Mouse (Mus musculus) liver, embryonic 12.5 days (tissue): ENCODE data around the gene Kif3c. TPM values are rescaled to one million over a fixed set of nuclear protein-coding genes. Genes with fewer than 3 reads are reported as not detected.

Source experiments
- ATAC-seq: fragments of 200-750 bp; cut with Nextera tagmentation; 2 replicates; pipeline ENCODE4 v1.8.0; 2017; ENCODE audit warnings: moderate number of reproducible peaks, mild to moderate bottlenecking, moderate library complexity
- H3K27ac ChIP-seq: fragments of 300-500 bp; sonication (generic); 2 replicates; pipeline ENCODE4 v1.5.1; 2016; ENCODE audit warnings: mild to moderate bottlenecking
- H3K27me3 ChIP-seq: fragments of 300-500 bp; sonication (generic); replicated peaks from 2 replicates; pipeline ENCODE4 v1.6.1; 2016; ENCODE audit warnings: mild to moderate bottlenecking, moderate library complexity
- H3K36me3 ChIP-seq: fragments of 300-500 bp; sonication (generic); 2 replicates; pipeline ENCODE4 v1.6.1; 2016; ENCODE audit warnings: mild to moderate bottlenecking, moderate library complexity
- H3K4me1 ChIP-seq: fragments of 300-500 bp; sonication (generic); 2 replicates; pipeline ENCODE4 v1.6.1; 2016
- H3K4me2 ChIP-seq: fragments of 300-500 bp; sonication (generic); 2 replicates; pipeline ENCODE4 v1.6.1; 2016; ENCODE audit warnings: mild to moderate bottlenecking, moderate library complexity
- H3K4me3 ChIP-seq: fragments of 300-500 bp; sonication (generic); 2 replicates; pipeline ENCODE4 v1.5.1; 2016; ENCODE audit warnings: mild to moderate bottlenecking, moderate library complexity
- H3K9ac ChIP-seq: fragments of 300-500 bp; sonication (generic); 2 replicates; pipeline ENCODE4 v1.6.1; 2016; ENCODE audit warnings: mild to moderate bottlenecking, moderate library complexity
- H3K9me3 ChIP-seq: fragments of 300-500 bp; sonication (generic); replicated peaks from 2 replicates; pipeline ENCODE4 v1.6.1; 2016; ENCODE audit warnings: mild to moderate bottlenecking, moderate library complexity
- WGBS: fragments of 180-500 bp; shearing (Covaris S2); methylation state at CpG from one replicate; pipeline ENCODE4 v1.1.7; 2016; ENCODE audit not compliant: insufficient replicate concordance; 5-methylcytosine and 5-hydroxymethylcytosine counted together
- polyA plus RNA-seq: library from polyadenylated mRNA; unstranded; fragments of >200 nt; fragmentation: Nextera tagmentation; extraction: Ambion mirVana; gene quantifications from 2 replicates; pipeline ENCODE4 v1.2.1, GENCODE M21; 2016

Kif3c gene
- polyA plus RNA-seq, 1 experiment from 2014 or later: 1.7 TPM

DNA sequence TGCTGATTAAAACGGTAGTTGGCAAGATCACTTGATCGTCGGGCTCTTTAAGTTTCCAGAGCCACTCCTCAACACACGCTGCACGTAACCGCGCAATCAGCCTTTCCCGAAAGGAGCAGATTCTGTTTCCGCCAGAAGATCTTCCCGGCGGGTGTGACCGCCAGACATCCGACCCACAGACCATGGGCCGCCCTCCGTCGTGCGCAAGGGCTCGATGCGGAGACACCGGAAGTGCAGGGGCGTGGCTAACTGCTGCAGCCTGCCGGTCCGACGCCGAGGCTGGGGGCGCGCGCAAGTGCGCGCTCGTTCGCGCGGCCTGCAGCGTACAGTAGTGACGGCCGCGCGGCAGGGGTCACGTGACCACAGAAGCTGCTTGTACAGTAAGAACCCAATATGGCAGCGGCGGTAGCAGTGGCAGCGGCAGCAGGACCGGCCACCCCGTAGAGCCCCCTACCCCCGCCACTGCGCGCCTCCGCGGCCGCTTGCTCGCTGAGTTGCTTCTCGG, 61.6 kb downstream of the Kif3c start, which contains the start of gene Asxl2:
TSS of gene Asxl2 (plus strand) at position 328 of the 505 bp plus-strand sequence.
- peak within 1 kb of the TSS; percentile 87 for H3K4me2 ChIP-seq
- peak within 1 kb of the TSS; percentile 98 for H3K4me3 ChIP-seq
- peaks cover 58% of the 10 kb centered on the region for H3K4me1 ChIP-seq
- H3K9me3 ChIP-seq: no peaks in the 10 kb centered on the region
- peaks cover 26% of the 10 kb centered on the region for H3K36me3 ChIP-seq
- WGBS: under 1% methylated on average over 53 of the region's 53 CpGs
- peak; percentile 90 for ATAC-seq
- peak within 1 kb of the TSS; percentile 99 for H3K9ac ChIP-seq
- peak within 1 kb of the TSS; percentile 99 for H3K27ac ChIP-seq
- no peaks in the 10 kb centered on the region for H3K27me3 ChIP-seq

GRCm38 (mm10) chr12:3427067-3427889, 62.3 kb downstream of the Kif3c start:
- peak; percentile 58 for ATAC-seq
- under 1% methylated on average over 65 of the region's 65 CpGs for WGBS
- H3K9ac ChIP-seq: peak overlapping the region; percentile 99

DNA sequence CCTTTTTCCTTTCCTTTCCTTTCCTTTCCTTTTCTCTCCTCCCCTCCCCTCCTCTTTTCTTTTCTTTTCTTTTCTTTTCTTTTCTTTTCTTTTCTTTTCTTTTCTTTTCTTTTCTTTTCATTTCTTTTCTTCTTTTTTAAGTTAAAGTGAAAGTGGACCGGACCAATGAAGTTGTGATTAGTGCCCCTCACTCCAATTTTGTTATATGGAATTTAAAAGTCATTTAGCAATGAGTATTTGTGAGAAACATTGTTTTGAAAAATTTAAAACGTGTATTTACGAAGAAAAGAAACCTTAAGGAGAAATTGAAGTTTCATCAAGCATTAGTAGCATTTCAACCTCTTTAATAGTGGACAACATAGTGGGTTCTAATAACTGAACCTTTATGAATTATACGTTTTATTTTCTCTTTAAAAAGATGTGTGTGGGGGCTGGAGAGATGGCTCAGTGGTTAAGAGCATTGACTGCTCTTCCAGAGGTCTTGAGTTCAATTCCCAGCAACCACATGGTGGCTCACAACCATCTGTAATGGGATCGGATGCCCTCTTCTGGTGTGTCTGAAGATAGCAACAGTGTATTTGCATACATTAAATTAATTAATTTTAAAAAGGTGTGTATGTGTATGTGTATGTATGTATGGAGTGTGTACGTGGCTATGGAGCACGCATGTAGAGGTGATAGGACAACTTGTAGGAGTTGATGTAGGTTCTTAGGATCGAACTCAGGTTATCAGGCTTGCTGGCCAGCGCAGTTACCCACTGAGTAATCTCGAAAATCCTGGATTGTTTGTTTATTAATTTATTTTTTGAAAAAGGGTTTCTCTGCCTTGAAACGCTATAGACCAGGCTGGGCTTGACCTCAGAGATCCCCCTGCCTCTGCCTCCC, 63.2 kb downstream of the Kif3c start:
- ATAC-seq: no peak
- Histone ChIP-seq H3K4me2 (peak overlapping the region; percentile 87), H3K36me3 (peaks cover 11% of the 10 kb centered on the region), H3K4me1 (peaks cover 52% of the 10 kb centered on the region), H3K9me3 (no peaks in the 10 kb centered on the region), H3K27me3 (no peaks in the 10 kb centered on the region), H3K4me3 (peak overlapping the region; percentile 98), H3K27ac (peak overlapping the region; percentile 99), H3K9ac (peak overlapping the region; percentile 99)
- WGBS: 45% methylated on average over 11 of the region's 11 CpGs

More at GRCm38 (mm10) chr12:3427067-3427889, 62.3 kb downstream of the Kif3c start:
- H3K27ac ChIP-seq: peak overlapping the region; percentile 99
- no peaks in the 10 kb centered on the region for H3K9me3 ChIP-seq
- H3K4me3 ChIP-seq: peak overlapping the region; percentile 98
- no peaks in the 10 kb centered on the region for H3K27me3 ChIP-seq
- peak overlapping the region; percentile 87 for H3K4me2 ChIP-seq
- peaks cover 59% of the 10 kb centered on the region for H3K4me1 ChIP-seq
- H3K36me3 ChIP-seq: peaks cover 20% of the 10 kb centered on the region

DNA sequence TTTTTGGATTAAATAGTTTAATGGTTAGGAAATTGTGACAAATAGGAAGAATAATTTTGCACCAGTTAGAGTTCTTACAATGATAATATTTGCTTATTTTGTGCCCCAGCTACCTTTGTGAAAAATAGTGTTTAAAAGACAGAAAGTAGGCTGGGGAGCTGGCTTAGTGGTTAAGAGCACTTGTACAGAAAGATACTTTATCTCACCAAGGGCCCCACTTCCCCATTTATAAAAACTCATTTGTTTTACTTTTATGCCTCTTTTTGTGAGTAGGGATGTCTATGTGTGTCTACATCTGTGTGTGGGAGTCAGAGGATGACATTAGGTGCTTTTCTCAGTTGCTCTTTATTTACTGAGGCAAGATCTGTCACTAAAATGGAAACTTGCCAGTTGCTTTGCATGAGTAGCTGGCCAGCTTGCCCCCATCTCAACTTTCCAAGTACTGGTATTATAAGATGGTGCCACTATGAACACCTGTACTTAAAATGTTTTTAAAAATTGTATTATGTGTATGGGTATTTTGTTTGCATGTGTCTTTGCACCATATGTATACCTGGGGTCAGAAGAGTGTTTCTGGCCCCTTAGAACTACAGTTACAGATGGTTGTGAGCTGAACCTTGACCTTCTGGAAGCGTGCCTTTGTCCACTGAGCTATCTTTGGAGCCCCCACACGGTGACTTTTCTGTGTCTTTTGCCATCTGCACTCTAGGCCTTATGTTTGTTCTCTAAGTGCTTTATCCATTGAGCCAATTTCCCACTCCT, 64.9 kb downstream of the Kif3c start:
- Histone ChIP-seq H3K27ac (no peak overlapping the region), H3K4me3 (peak overlapping the region; percentile 17; the same call in 1 of the 2 replicates), H3K9me3 (no peaks in the 10 kb centered on the region), H3K27me3 (no peaks in the 10 kb centered on the region), H3K4me1 (peaks cover 42% of the 10 kb centered on the region), H3K4me2 (peak overlapping the region; percentile 87), H3K36me3 (peaks cover 17% of the 10 kb centered on the region), H3K9ac (no peak overlapping the region)
- ATAC-seq: no peak
- WGBS: 65% methylated on average over 2 of the region's 2 CpGs

- Histone ChIP-seq H3K36me3 (peaks cover 17% of the 10 kb centered on the region), H3K4me1 (peaks cover 37% of the 10 kb centered on the region), H3K27me3 (no peaks in the 10 kb centered on the region), H3K9me3 (no peaks in the 10 kb centered on the region), H3K27ac (no peak overlapping the region), H3K9ac (no peak overlapping the region), H3K4me2 (peak overlapping the region; percentile 87), H3K4me3 (no peak overlapping the region)
- no peak for ATAC-seq
Measured at GRCm38 (mm10) chr12:3430443-3430753, 65.5 kb downstream of the Kif3c start.

DNA sequence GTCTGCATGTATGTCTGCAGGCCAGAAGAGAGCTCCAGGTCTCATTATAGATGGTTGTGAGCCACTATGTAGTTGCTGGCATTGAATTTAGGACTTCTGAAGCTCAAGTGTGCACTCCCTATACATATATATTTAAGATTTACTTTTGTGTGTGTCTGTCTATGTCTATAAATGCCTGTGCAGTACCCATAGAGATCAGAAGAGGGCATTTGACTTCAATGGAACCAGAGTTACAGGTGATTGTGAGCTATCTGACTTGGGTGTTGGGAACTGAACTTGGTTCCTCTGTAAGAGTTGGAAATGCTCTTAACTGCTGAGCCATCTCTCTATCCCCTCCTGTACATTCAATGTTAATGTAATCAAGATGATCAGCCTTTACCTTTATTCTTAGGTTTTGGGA, 66.1 kb downstream of the Kif3c start:
- Histone ChIP-seq H3K4me1 (peaks cover 36% of the 10 kb centered on the region), H3K9ac (no peak overlapping the region), H3K4me3 (no peak overlapping the region), H3K9me3 (no peaks in the 10 kb centered on the region), H3K27me3 (no peaks in the 10 kb centered on the region), H3K36me3 (peaks cover 17% of the 10 kb centered on the region), H3K4me2 (no peak overlapping the region), H3K27ac (no peak overlapping the region)
- ATAC-seq: no peak

GRCm38 (mm10) chr12:3433736-3434135, 68.8 kb downstream of the Kif3c start:
- peaks cover 20% of the 10 kb centered on the region for H3K36me3 ChIP-seq
- 10% methylated on average over 1 of the region's 1 CpGs for WGBS
- H3K27ac ChIP-seq: no peak overlapping the region
- H3K9ac ChIP-seq: no peak overlapping the region
- no peak for ATAC-seq
- no peaks in the 10 kb centered on the region for H3K27me3 ChIP-seq
- no peak overlapping the region for H3K4me2 ChIP-seq
- H3K9me3 ChIP-seq: no peaks in the 10 kb centered on the region
- peaks cover 36% of the 10 kb centered on the region for H3K4me1 ChIP-seq
- no peak overlapping the region for H3K4me3 ChIP-seq

DNA sequence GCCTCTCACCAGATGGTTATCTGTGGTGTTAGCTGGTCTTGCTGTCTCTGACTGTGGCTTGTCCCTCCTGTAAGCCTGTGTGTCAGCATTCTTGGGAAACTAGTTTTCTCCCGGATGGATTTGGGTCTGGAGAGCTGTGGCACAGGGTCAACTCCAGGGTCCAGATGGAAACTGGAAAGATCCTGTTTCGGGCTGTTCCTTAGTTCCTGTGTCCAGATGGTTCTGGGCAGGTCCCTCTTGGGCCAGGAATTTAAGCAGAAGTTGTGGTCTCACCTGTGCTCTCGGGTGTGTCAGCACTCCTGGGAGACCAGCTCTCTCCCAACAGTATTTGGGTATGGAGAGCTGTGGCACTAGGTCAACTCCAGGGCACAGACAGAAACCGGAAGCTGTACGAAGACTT, 71.5 kb downstream of the Kif3c start:
- ATAC-seq: no peak
- no peak overlapping the region for H3K27ac ChIP-seq
- no peak overlapping the region for H3K4me2 ChIP-seq
- H3K9me3 ChIP-seq: no peaks in the 10 kb centered on the region
- 77% methylated on average over 5 of the region's 5 CpGs for WGBS
- H3K4me3 ChIP-seq: no peak overlapping the region
- no peak overlapping the region for H3K9ac ChIP-seq
- H3K27me3 ChIP-seq: no peaks in the 10 kb centered on the region
- H3K36me3 ChIP-seq: peaks cover 15% of the 10 kb centered on the region
- H3K4me1 ChIP-seq: peaks cover 23% of the 10 kb centered on the region

DNA sequence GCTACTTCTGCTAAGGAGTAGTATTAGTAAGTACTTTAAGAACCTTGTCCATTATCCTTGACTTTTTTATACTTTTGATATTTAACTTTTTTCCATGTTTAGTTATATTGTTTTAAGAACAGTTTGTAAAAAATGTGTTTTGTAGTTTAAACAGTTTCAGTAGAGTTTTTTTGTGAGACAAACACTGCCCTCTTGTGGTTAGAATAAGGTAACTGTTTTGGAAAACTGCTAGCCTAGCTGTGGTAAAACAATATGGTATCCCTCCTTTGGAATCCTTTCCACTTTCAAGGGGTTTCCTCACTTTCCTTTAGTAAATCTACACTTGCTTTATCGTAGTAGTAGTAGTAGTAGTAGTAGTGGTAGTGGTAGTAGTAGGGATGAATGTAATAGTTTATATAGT, 72.9 kb downstream of the Kif3c start:
- 83% methylated on average over 1 of the region's 1 CpGs for WGBS
- no peak overlapping the region for H3K4me2 ChIP-seq
- H3K4me3 ChIP-seq: no peak overlapping the region
- H3K4me1 ChIP-seq: peaks cover 22% of the 10 kb centered on the region
- no peak for ATAC-seq
- H3K27me3 ChIP-seq: no peaks in the 10 kb centered on the region
- no peak overlapping the region for H3K27ac ChIP-seq
- H3K9me3 ChIP-seq: no peaks in the 10 kb centered on the region
- peaks cover 16% of the 10 kb centered on the region for H3K36me3 ChIP-seq
- no peak overlapping the region for H3K9ac ChIP-seq

GRCm38 (mm10) chr12:3440916-3441315, 76.0 kb downstream of the Kif3c start:
- Histone ChIP-seq H3K36me3 (peaks cover 28% of the 10 kb centered on the region), H3K9ac (no peak overlapping the region), H3K9me3 (no peaks in the 10 kb centered on the region), H3K4me1 (peaks cover 15% of the 10 kb centered on the region), H3K4me3 (no peak overlapping the region), H3K27ac (no peak overlapping the region), H3K27me3 (no peaks in the 10 kb centered on the region), H3K4me2 (no peak overlapping the region)
- ATAC-seq: no peak
- WGBS: 75% methylated on average over 2 of the region's 2 CpGs

DNA sequence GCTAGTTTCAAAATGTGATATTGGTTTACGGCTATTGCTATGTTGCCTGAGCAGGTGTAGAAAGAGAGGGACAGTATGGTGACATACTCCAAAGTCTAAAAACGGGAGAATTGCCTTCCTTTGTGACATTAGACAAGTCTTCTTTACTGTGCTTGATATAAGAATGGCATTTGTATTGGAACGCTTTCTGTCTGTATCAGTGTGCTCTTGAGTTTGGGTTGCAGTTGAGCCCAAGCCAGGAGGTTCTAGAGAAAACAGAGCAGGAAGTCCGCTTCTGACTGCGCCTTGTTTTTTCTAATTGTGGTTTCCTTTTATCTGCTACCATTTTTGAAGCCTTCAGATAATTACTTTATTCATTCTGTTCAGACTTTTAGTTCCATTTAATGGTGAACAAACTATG, 76.4 kb downstream of the Kif3c start:
- ATAC-seq: no peak
- Histone ChIP-seq H3K4me2 (no peak overlapping the region), H3K4me3 (no peak overlapping the region), H3K9ac (no peak overlapping the region), H3K27me3 (no peaks in the 10 kb centered on the region), H3K9me3 (no peaks in the 10 kb centered on the region), H3K36me3 (peaks cover 28% of the 10 kb centered on the region), H3K4me1 (peaks cover 12% of the 10 kb centered on the region), H3K27ac (no peak overlapping the region)
- 39% methylated on average over 5 of the region's 5 CpGs for WGBS
